Mouse (Mus musculus) cerebellum, postnatal 36 days (tissue): ENCODE data around the gene Cdc42bpb.
A peak's percentile ranks its signal among the peaks of the same experiment; 100 is the strongest.

Experiments used
- DNase-seq, 2 experiments: peaks; one replicate each; pipeline ENCODE4 v3.0.0; 2021 to 2022; ENCODE audit warnings: mixed read lengths in 2 of 2

Gene Cdc42bpb

GRCm38 (mm10) chr12:111337864-111338354 lies 39.6 kb downstream of the Cdc42bpb start:
- DNase-seq = no peak

GRCm38 (mm10) chr12:111333020-111333605 lies 44.4 kb downstream of the Cdc42bpb start:
- DNase-seq = peak; percentile 58 to 61

- DNase-seq = no peak
These were observed 45.1 kb downstream of the Cdc42bpb start for GRCm38 (mm10) chr12:111332443-111332842.

GRCm38 (mm10) chr12:111331573-111331972 lies 45.9 kb downstream of the Cdc42bpb start:
- peak; percentile 41 to 43 for DNase-seq

- DNase-seq = no peak
These were observed 48.2 kb downstream of the Cdc42bpb start for GRCm38 (mm10) chr12:111329281-111329680.

- DNase-seq = no peak
These were observed 49.2 kb downstream of the Cdc42bpb start for GRCm38 (mm10) chr12:111328360-111328759.

GRCm38 (mm10) chr12:111325744-111326424 lies 51.6 kb downstream of the Cdc42bpb start:
- no peak for DNase-seq

GRCm38 (mm10) chr12:111324949-111325348 lies 52.6 kb downstream of the Cdc42bpb start:
- DNase-seq = no peak

- peak; percentile 72 to 73 for DNase-seq
These were observed 53.0 kb downstream of the Cdc42bpb start for GRCm38 (mm10) chr12:111324536-111324935.

- no peak for DNase-seq
These were observed 54.1 kb downstream of the Cdc42bpb start for GRCm38 (mm10) chr12:111323423-111323822.

- no peak for DNase-seq
These were observed 55.7 kb downstream of the Cdc42bpb start for GRCm38 (mm10) chr12:111321832-111322231.

- DNase-seq = peak in 1 of 2 experiments; percentile 33
These were observed 57.0 kb downstream of the Cdc42bpb start for GRCm38 (mm10) chr12:111320549-111320948.

- DNase-seq = no peak
These were observed 59.8 kb downstream of the Cdc42bpb start for GRCm38 (mm10) chr12:111317694-111318093.

GRCm38 (mm10) chr12:111314273-111314672 lies 63.2 kb downstream of the Cdc42bpb start:
- no peak for DNase-seq

GRCm38 (mm10) chr12:111311775-111312174 lies 65.7 kb downstream of the Cdc42bpb start:
- DNase-seq = no peak

- DNase-seq = no peak
These were observed 67.6 kb downstream of the Cdc42bpb start for GRCm38 (mm10) chr12:111309931-111310330.

GRCm38 (mm10) chr12:111309256-111309655 lies 68.3 kb downstream of the Cdc42bpb start:
- no peak for DNase-seq

- no peak for DNase-seq
These were observed 70.7 kb downstream of the Cdc42bpb start for GRCm38 (mm10) chr12:111306821-111307220.

GRCm38 (mm10) chr12:111303702-111304337 lies 73.7 kb downstream of the Cdc42bpb start:
- DNase-seq = no peak

GRCm38 (mm10) chr12:111302018-111302345 lies 75.5 kb downstream of the Cdc42bpb start:
- DNase-seq = no peak

GRCm38 (mm10) chr12:111301322-111302017 lies 76.0 kb downstream of the Cdc42bpb start:
- no peak for DNase-seq

- DNase-seq = peak; percentile 56 to 63
These were observed 84.5 kb downstream of the Cdc42bpb start for GRCm38 (mm10) chr12:111293025-111293424.

- no peak for DNase-seq
These were observed 93.0 kb downstream of the Cdc42bpb start for GRCm38 (mm10) chr12:111284532-111284931.
